Mouse (Mus musculus) c-Kit-positive CD71-negative TER-119-negative erythroid progenitor cells, embryonic 14.5 days (primary cell): ENCODE measurements at regions not wholly inside any gene's neighbourhood (a gene's known extent, or its start where the extent isn't known, plus 50 kb on each side); places are given as distances from the start of the nearest gene placed in this dataset.
A peak's percentile ranks its signal among the peaks of the same experiment; 100 is the strongest.

Source experiments
- DNase-seq: peaks from one replicate; pipeline ENCODE4 v3.0.0-alpha.2; 2013; ENCODE audit warnings: low read depth

GRCm38 (mm10) chr4:131373172-131373571, 429.0 kb downstream of the Matn1 start:
- DNase-seq = no peak

- DNase-seq = no peak
Observed at GRCm38 (mm10) chr4:131374527-131375290, 430.5 kb downstream of the Matn1 start.

GRCm38 (mm10) chr4:131381063-131381462, 436.9 kb downstream of the Matn1 start:
- DNase-seq = no peak

DNA sequence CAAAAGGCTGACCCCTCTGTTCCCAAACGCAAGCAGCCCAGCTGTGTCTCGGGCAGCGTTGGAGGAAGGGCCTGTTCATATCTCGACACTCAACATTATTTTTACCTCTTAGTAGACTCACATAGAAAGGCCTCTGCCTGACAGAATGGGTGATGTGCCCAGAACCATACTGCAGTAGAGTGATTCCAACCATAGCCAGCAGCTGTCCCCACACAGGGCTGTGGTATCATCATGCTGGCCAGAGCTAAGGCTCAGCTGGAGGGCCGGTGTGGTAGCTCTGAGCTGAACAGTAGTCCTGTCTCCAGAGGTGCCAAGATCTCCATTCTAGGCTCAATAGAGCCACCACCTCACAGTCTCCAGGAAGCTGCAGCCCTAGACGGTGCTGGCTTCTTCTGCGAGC, 437.3 kb downstream of the Matn1 start:
- DNase-seq = no peak

DNA sequence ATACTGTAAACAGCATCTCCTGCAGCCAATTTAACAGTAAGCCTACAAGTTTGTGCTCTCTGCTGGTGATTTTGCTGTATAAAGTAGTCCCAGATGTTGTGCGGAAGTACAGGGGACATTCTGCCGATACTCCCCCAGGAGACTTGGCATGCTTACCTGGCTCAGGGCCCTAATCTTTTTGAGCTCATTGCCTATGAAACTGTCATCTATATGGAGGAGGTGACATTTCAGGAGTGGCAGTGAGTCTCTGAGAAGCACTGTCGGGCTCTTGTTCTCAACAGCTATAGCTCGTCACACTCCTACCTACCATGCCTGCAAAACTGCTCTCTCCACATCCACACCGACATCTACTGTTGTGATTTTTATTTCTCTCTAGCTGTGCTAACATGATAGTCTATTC, 439.7 kb downstream of the Matn1 start:
- no peak for DNase-seq

- DNase-seq = no peak
Observed at GRCm38 (mm10) chr4:131386961-131387360, 442.8 kb downstream of the Matn1 start.

GRCm38 (mm10) chr4:131391119-131391923, 446.8 kb downstream of the Ptpru start:
- no peak for DNase-seq

- DNase-seq = no peak
Observed at GRCm38 (mm10) chr4:131391924-131392297, 446.2 kb downstream of the Ptpru start.

- DNase-seq = no peak
Observed at GRCm38 (mm10) chr4:131392478-131392877, 445.6 kb downstream of the Ptpru start.

GRCm38 (mm10) chr4:131396226-131396840, 441.8 kb downstream of the Ptpru start:
- no peak for DNase-seq

DNA sequence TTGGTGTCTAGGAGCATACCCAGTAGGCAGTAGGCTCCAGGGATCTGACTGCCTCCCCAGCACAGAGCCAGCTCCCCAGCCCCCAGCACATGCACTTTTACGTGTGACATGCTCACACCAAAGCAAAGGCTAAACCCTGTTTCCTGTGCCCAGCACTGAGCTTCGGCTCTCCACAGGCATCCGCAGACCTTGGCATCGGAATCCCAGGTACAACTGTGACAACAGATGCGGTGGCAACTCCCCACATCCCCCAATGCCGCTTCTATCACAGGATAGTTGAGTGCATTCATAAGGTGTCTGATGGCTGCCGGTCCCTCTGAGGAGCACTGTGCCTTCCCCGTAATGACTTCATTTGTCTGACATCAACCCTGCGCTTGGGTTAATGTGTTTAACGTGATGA, 440.9 kb downstream of the Ptpru start:
- no peak for DNase-seq

- DNase-seq = peak; percentile 30
Observed at GRCm38 (mm10) chr4:131400756-131401155, 437.3 kb downstream of the Ptpru start.

DNA sequence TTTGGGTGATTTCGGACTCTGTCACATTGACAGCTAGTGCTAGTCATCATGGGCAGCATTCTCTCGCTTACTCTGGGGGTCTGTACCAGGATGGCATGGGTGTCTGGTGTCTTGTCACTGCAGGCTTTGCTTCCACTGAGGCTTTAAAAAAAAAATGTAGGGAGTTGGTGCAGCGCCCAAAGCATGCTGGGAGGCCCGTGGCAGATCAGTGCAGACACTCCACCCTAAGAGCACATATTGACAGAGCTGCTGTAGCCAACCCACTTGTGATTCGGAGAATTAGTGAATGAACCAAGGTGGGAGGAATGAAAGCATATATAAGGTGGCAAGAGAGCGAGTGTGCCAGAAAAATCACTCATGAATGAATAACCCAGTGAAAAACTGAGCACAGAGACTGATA, 436.8 kb downstream of the Ptpru start:
- DNase-seq = no peak

DNA sequence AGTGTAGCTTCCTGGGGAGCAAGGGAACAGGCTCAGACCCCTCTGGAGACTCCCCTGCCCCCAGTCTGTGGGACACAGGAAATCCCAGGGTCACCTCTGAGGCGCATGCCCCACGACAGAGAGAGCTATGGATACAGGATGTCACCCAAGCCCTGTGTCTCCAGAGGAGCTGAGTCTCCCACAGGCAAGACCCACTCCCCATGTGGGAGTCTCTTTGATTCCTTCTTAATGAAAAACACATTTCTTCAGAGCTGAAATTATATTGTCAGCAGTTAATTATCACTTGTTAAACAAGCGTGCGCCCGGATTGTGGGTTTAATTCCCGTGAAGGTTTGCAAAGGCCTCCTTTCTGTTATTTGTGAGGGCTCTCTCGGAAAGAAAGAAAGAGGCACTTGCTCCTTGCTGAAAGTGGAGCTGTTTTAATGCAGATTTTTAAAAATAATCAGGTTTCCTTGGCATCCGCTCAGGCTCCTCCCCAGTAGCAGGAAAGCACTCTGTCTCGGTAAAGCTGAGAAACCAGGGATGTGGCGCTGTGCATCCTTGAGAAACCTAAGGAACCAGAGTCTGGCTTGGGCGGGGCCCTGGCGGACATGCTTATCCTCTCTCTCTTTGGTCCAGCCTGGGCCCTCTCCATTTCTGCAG, 432.6 kb downstream of the Ptpru start:
- DNase-seq = no peak

- DNase-seq = no peak
Observed at GRCm38 (mm10) chr4:131407464-131407863, 430.6 kb downstream of the Ptpru start.

- DNase-seq = no peak
Observed at GRCm38 (mm10) chr4:131408644-131409043, 429.4 kb downstream of the Ptpru start.

DNA sequence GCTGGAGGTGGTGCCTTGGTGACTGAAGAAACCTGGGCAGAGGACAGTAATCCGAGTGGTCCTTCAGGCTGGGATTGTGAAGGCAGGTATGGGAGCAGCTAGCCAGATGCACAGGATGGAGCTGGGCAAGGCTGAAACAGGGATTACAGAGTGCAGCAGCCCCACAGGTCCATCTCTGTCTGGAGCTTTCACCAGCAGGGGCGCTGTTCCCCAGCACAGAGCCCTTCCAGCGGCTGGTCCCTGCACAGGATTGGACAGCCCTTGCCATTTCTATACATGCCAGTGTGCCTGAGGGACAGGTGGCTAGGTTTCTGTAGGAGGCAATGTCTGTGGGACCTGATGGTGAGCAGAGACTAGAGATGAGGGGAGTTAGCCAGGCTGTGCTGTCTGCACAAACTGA, 428.3 kb downstream of the Ptpru start:
- DNase-seq = peak; percentile 7

DNA sequence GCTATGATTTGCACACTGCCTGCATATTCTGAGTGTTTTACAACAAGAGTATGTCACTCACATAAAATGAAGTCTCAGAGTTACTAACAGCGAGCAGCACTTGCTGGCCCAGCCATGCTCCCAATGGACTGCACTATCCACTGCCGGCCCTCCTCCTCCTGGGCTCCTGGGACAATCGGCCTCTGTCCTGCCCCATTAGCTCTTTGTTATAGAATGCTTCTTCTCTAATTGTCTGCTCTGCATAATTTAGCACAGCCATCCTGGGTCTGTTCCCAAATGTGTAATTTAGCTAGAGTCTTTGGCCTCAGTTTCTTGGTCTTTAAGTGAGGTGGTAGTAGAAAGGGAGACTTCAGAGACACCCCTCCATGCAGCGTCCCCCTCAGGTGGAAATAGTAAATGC, 426.2 kb downstream of the Ptpru start:
- no peak for DNase-seq

DNA sequence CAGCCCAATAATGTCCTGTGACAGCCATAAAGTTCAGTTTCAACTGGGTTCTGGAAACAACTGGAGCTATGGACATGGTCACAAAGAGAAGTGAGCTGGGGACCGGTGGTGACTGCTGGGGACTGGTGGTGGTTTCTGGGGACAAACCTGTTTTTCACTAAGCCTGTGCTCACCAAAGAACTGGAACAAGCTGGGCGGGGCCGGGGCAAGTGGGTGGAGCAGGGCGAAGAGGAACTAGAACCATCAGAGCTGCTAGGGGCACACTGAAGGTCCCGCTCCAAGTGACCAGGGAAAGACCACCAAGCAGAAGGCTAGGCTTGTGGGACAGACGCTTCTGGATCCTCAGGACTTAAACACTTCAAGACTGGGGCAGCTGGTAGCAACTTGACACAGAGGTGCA, 424.7 kb downstream of the Ptpru start:
- no peak for DNase-seq

- no peak for DNase-seq
Observed at GRCm38 (mm10) chr4:131415453-131415852, 422.6 kb downstream of the Ptpru start.

GRCm38 (mm10) chr4:131416209-131416608, 421.9 kb downstream of the Ptpru start:
- no peak for DNase-seq

DNA sequence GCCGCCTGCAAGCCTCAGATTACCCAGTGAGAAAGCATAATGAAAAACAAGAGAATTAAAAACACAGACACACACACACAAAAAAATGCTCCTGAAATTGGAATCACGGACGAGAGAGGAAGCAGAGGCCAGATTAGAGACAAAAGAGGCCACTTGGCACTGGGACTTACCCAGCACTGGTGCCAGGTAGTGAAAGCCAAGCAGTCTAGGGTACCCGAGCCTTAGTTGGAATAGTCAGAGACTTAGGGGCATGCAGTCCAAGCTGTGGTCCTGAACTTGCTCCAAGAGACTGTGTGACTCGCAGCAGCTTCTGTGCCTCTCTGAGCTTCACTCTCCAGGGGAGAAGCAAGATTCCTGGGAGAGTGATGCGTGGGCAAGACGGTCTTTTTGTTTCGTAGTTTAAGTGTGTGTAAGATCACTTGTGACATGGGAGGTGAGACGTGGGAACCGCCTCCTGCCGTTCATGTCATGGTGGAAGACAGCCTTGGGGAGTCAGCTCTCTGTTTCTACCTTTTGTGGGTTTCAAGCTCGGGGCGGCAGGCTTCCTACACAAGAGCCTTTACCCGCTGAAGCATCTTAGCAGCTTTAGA, 420.8 kb downstream of the Ptpru start:
- DNase-seq = no peak
